Mouse (Mus musculus) neutrophil, adult 59 days (primary cell): ENCODE data around the gene Gm12569. TPM values are rescaled to one million over a fixed set of nuclear protein-coding genes. Genes with fewer than 3 reads are reported as not detected.

Experiments
- total RNA-seq, 2 experiments: library from RNA; stranded (reverse); gene quantifications; 1 replicate in 1 of 2; 2 replicates in 1 of 2; pipeline ENCODE4 v1.2.4; 2023

Gm12569 gene
- total RNA-seq, result not detected

DNA sequence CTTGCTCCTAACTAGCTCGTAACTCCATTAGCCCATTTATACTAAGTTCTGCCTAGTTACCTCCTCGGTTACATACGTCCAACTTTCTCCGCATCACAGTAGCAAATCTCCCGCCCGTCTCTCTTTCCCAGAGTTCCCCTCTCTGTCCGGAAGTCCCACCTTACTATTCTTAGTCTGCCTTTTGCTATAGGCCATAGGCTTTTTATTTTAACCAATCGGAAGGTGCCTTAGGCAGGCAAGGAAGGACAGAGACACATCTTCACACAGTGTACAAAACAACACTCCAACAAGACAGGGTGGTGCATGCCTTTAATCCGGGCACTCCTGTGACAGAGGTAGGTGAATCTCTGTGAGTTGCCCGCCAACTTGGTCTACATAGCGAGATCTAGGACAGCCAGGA, at the start of gene Gm12569:
Gene Gm12569, plus strand, starts transcription at position 166 of the 400 bp plus-strand sequence.

DNA sequence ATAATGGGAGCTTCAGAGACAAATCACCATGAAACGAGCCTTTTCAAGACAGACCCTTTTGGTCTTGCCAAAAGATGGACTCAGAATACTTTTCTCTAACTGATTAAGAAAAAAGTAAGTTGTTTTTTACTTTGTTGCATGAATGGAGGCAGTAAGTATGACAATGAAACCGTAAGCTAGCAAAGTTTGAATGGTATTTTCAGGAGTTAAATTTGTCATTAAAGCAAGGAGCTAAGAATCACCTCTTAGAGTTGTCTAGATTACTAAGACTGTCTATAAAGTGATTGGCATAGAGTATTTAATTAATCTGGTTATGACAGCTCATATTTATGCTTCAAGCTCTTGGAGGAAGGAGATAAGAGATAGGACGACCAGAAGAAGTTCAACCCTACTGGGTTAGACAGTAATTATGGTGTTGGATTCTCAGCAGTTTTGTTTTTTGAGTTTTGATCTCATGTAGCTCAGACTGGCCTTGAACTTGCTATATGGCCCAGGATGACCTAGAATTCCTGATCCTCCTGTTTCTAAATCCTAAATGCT, 41.5 kb downstream of the Gm12569 start, which contains the start of gene Clk4:
Gene Clk4, plus strand, starts transcription at position 51 of the 540 bp plus-strand sequence.

DNA sequence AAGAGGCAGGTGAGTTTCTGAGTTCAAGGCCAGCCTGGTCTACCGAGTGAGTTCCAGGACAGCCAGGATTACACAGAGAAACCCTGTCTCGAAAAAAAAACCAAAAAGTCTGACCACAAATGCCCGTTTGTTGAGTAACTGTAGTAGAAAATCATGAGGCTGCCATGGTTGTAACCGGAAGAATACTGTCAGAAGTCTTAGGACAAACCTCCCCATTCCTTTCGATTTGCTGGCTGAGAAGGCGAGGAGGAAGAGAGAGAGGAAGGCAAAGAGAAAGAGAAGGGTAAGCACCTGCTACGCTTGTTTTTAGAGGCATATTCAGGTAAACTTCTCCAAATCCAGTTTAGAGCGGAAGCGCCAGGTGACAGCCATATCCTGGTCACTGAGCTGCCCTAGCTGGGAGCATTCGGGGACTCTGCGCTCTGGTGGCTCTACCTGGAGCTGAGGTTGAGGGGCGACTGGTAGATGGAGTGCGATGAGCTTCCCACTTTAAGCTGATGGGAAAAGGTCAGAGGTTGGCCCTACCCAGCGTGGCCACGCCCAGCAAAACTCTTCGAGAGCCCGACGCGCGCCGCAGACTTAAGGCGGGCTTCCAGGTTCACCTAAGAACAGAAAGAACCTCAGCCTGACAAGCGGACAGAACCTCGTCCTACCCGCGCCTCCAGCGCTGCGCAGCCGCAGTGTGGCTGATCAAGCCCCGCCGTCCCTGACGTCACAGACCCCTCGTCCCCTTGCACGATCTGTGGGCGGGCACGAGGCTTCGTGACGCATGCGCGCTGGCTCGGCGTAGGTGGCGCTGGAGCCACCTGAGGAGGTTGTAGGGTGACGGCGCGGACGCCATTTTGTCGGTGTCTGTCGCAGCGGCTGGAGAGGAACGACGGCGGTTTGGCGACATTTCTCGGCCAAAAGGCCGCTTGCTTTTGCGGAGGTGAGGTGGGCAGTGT, 42.3 kb downstream of the Gm12569 start, which contains the start of gene BC049762:
Gene BC049762, minus strand, starts transcription at position 705 of the 944 bp plus-strand sequence.

Other genes with a start within 250 kb of the Gm12569 start
- not detected for gene Olfr1377, start 238.5 kb upstream of the Gm12569 start, total RNA-seq
- not detected for gene Olfr51, start 216.9 kb upstream of the Gm12569 start, total RNA-seq
- gene Olfr54, start 206.2 kb upstream of the Gm12569 start, total RNA-seq, result not detected
- not detected for gene Olfr1375, start 172.4 kb upstream of the Gm12569 start, total RNA-seq
- not detected for gene Zfp354a, start 161.2 kb upstream of the Gm12569 start, total RNA-seq
- 100 to 1,000 TPM; 151 to 164 TPM for gene Clk4, start 41.3 kb downstream of the Gm12569 start, total RNA-seq
- under 1 TPM; 0.56 to 0.77 TPM for gene BC049762, start 42.6 kb downstream of the Gm12569 start, total RNA-seq
- gene Col23a1, start 69.4 kb downstream of the Gm12569 start, total RNA-seq, result 1 to 10 TPM in 1 of 2 experiments, under 1 TPM in 1; 0.91 to 1.1 TPM